Mouse (Mus musculus) kidney, embryonic 16.5 days (tissue): ENCODE data around the gene Krt73. TPM values are rescaled to one million over a fixed set of nuclear protein-coding genes. Genes with fewer than 3 reads are reported as not detected.

Source experiments
- ATAC-seq: fragments of 200-750 bp; cut with Nextera tagmentation; 2 replicates; pipeline ENCODE4 v1.8.0; 2017; ENCODE audit warnings: moderate TSS enrichment; ENCODE audit not compliant: low FRiP score, low TSS enrichment
- H3K27ac ChIP-seq: fragments of 300-500 bp; sonication (generic); 2 replicates; pipeline ENCODE4 v1.5.1; 2014; ENCODE audit warnings: low read length
- H3K27me3 ChIP-seq: fragments of 300-500 bp; sonication (generic); 2 replicates; pipeline ENCODE4 v1.6.1; 2014; ENCODE audit warnings: low read length, control low read depth, mixed read lengths; ENCODE audit not compliant: insufficient read depth
- H3K36me3 ChIP-seq: fragments of 300-500 bp; sonication (generic); 2 replicates; pipeline ENCODE4 v1.6.1; 2014; ENCODE audit warnings: low read length, control low read depth, mixed read lengths; ENCODE audit not compliant: insufficient read depth
- H3K4me1 ChIP-seq: fragments of 300-500 bp; sonication (generic); 2 replicates; pipeline ENCODE4 v1.6.1; 2014; ENCODE audit warnings: low read length, control low read depth, mixed read lengths; ENCODE audit not compliant: insufficient read depth
- H3K4me2 ChIP-seq: fragments of 300-500 bp; sonication (generic); replicated peaks from 2 replicates; pipeline ENCODE4 v1.6.1; 2014; ENCODE audit warnings: low read depth, low read length
- H3K4me3 ChIP-seq: fragments of 300-500 bp; sonication (generic); 2 replicates; pipeline ENCODE4 v1.5.1; 2014; ENCODE audit warnings: mild to moderate bottlenecking, low read length
- H3K9ac ChIP-seq: fragments of 300-500 bp; sonication (generic); replicated peaks from 2 replicates; pipeline ENCODE4 v1.6.1; 2014; ENCODE audit warnings: low read length
- H3K9me3 ChIP-seq: fragments of 300-500 bp; sonication (generic); 2 replicates; pipeline ENCODE4 v1.6.1; 2016; ENCODE audit warnings: low read length, control low read depth
- WGBS: fragments of 180-500 bp; shearing (Covaris S2); extraction: QIAGEN DNeasy Blood & Tissue Kit; methylation state at CpG from one replicate; pipeline ENCODE4 v1.1.7; 2014; 5-methylcytosine and 5-hydroxymethylcytosine counted together
- polyA plus RNA-seq: library from polyadenylated mRNA; unstranded; fragments of >200 nt; fragmentation: Nextera tagmentation; extraction: Ambion mirVana; gene quantifications from 2 replicates; pipeline ENCODE4 v1.2.1, GENCODE M21; 2015

Krt73 gene
- not detected in 2 replicates for polyA plus RNA-seq

- no peak for ATAC-seq
- H3K4me2 ChIP-seq: no peak within 1 kb of the TSS
- H3K9me3 ChIP-seq: no peaks in the 10 kb centered on the region
- no peaks in the 10 kb centered on the region for H3K36me3 ChIP-seq
- WGBS: 85% methylated on average over 6 of the region's 6 CpGs
- H3K4me3 ChIP-seq: no peak within 1 kb of the TSS
- H3K4me1 ChIP-seq: no peaks in the 10 kb centered on the region
- H3K27ac ChIP-seq: no peak within 1 kb of the TSS
- H3K27me3 ChIP-seq: no peaks in the 10 kb centered on the region
- H3K9ac ChIP-seq: no peak within 1 kb of the TSS
Measured at GRCm38 (mm10) chr15:101802296-101802835, at the start of gene Krt73. TSS of gene Krt73 (minus strand) at chr15:101802346.

- Histone ChIP-seq H3K9ac (no peak within 1 kb of the TSS), H3K4me3 (no peak within 1 kb of the TSS), H3K27me3 (peaks cover 20% of the 10 kb centered on the region; the same call in 1 of the 2 replicates), H3K36me3 (no peaks in the 10 kb centered on the region), H3K4me1 (no peaks in the 10 kb centered on the region; the same call in 1 of the 2 replicates), H3K4me2 (no peak within 1 kb of the TSS), H3K27ac (no peak within 1 kb of the TSS), H3K9me3 (no peaks in the 10 kb centered on the region)
- 72% methylated on average over 6 of the region's 6 CpGs for WGBS
- no peak for ATAC-seq
Measured at GRCm38 (mm10) chr15:101850694-101851093, 48.5 kb upstream of the Krt73 start, which contains the start of gene Krt1. TSS of gene Krt1 (minus strand) at chr15:101850794.

- H3K4me3 ChIP-seq: peak overlapping the region; percentile 58
- no peak overlapping the region for H3K27ac ChIP-seq
- peak overlapping the region; percentile 86 for H3K4me2 ChIP-seq
- no peaks in the 10 kb centered on the region for H3K9me3 ChIP-seq
- H3K27me3 ChIP-seq: peaks cover 11% of the 10 kb centered on the region; the same call in 1 of the 2 replicates
- ATAC-seq: peak; percentile 80
- H3K4me1 ChIP-seq: no peaks in the 10 kb centered on the region; the same call in 1 of the 2 replicates
- H3K36me3 ChIP-seq: no peaks in the 10 kb centered on the region
- under 1% methylated on average over 34 of the region's 37 CpGs for WGBS
- peak overlapping the region; percentile 63 for H3K9ac ChIP-seq
Measured at GRCm38 (mm10) chr15:101845971-101846403, 43.8 kb upstream of the Krt73 start.

GRCm38 (mm10) chr15:101843192-101843591, 41.0 kb upstream of the Krt73 start:
- ATAC-seq: no peak
- no peak overlapping the region for H3K4me3 ChIP-seq
- no peaks in the 10 kb centered on the region for H3K36me3 ChIP-seq
- H3K9me3 ChIP-seq: no peaks in the 10 kb centered on the region
- H3K4me1 ChIP-seq: no peaks in the 10 kb centered on the region; the same call in 1 of the 2 replicates
- H3K27ac ChIP-seq: no peak overlapping the region
- peaks cover 12% of the 10 kb centered on the region; the same call in 1 of the 2 replicates for H3K27me3 ChIP-seq
- WGBS: 59% methylated on average over 9 of the region's 9 CpGs
- H3K4me2 ChIP-seq: no peak overlapping the region
- no peak overlapping the region for H3K9ac ChIP-seq

GRCm38 (mm10) chr15:101834784-101835328, 32.7 kb upstream of the Krt73 start:
- H3K4me2 ChIP-seq: no peak overlapping the region
- WGBS: 68% methylated on average over 5 of the region's 5 CpGs
- 0 out of 2 replicates have a peak, but pooled peaks cover 3% of the 10 kb centered on the region for H3K27me3 ChIP-seq
- no peak for ATAC-seq
- no peaks in the 10 kb centered on the region for H3K9me3 ChIP-seq
- no peak overlapping the region for H3K4me3 ChIP-seq
- no peaks in the 10 kb centered on the region for H3K4me1 ChIP-seq
- no peak overlapping the region for H3K27ac ChIP-seq
- no peak overlapping the region for H3K9ac ChIP-seq
- no peaks in the 10 kb centered on the region for H3K36me3 ChIP-seq

- Histone ChIP-seq H3K4me3 (no peak overlapping the region), H3K4me2 (no peak overlapping the region), H3K36me3 (no peaks in the 10 kb centered on the region), H3K27ac (no peak overlapping the region), H3K4me1 (no peaks in the 10 kb centered on the region), H3K9ac (no peak overlapping the region), H3K9me3 (no peaks in the 10 kb centered on the region), H3K27me3 (peaks cover 3% of the 10 kb centered on the region; the same call in 1 of the 2 replicates)
- ATAC-seq: no peak
- WGBS: 16% methylated on average over 6 of the region's 6 CpGs
Measured at GRCm38 (mm10) chr15:101833131-101833530, 31.0 kb upstream of the Krt73 start.

- Histone ChIP-seq H3K27ac (no peak overlapping the region), H3K4me1 (no peaks in the 10 kb centered on the region), H3K4me3 (no peak overlapping the region), H3K9ac (no peak overlapping the region), H3K36me3 (no peaks in the 10 kb centered on the region), H3K4me2 (no peak overlapping the region), H3K27me3 (peaks cover 3% of the 10 kb centered on the region; the same call in 1 of the 2 replicates), H3K9me3 (no peaks in the 10 kb centered on the region)
- WGBS: 81% methylated on average over 5 of the region's 5 CpGs
- no peak for ATAC-seq
Measured at GRCm38 (mm10) chr15:101829441-101829840, 27.3 kb upstream of the Krt73 start.

GRCm38 (mm10) chr15:101821786-101822185, 19.6 kb upstream of the Krt73 start:
- 35% methylated on average over 3 of the region's 3 CpGs for WGBS
- no peaks in the 10 kb centered on the region for H3K36me3 ChIP-seq
- no peak overlapping the region for H3K9ac ChIP-seq
- H3K27ac ChIP-seq: no peak overlapping the region
- H3K27me3 ChIP-seq: no peaks in the 10 kb centered on the region
- ATAC-seq: no peak
- H3K4me2 ChIP-seq: no peak overlapping the region
- no peaks in the 10 kb centered on the region for H3K9me3 ChIP-seq
- no peak overlapping the region for H3K4me3 ChIP-seq
- peaks cover 3% of the 10 kb centered on the region; the same call in 1 of the 2 replicates for H3K4me1 ChIP-seq

- Histone ChIP-seq H3K4me3 (no peak within 1 kb of the TSS), H3K36me3 (no peaks in the 10 kb centered on the region), H3K9ac (no peak within 1 kb of the TSS), H3K4me2 (no peak within 1 kb of the TSS), H3K9me3 (no peaks in the 10 kb centered on the region), H3K4me1 (no peaks in the 10 kb centered on the region), H3K27ac (no peak within 1 kb of the TSS), H3K27me3 (no peaks in the 10 kb centered on the region)
- WGBS: 80% methylated on average over 16 of the region's 16 CpGs
- no peak for ATAC-seq
Measured at GRCm38 (mm10) chr15:101817875-101818274, 15.7 kb upstream of the Krt73 start, which contains the start of gene Krt2. TSS of gene Krt2 (minus strand) at chr15:101818169.
